Mouse (Mus musculus) kidney, adult 2 months (tissue): Measurements from ENCODE around the gene Prrc2c. TPM values are rescaled to one million over a fixed set of nuclear protein-coding genes. Genes with fewer than 3 reads are reported as not detected.

ENCODE experiments used
- DNase-seq: peaks from one replicate; pipeline ENCODE4 v3.0.0; 2021
- H3K27ac ChIP-seq: fragments of 200-500 bp; 2 replicates; pipeline ENCODE4 v1.5.1; 2012; ENCODE audit warnings: low read depth, low read length, control low read depth, inconsistent platforms; ENCODE audit not compliant: insufficient read depth
- H3K27me3 ChIP-seq: fragments of 200-500 bp; replicated peaks from 2 replicates; pipeline ENCODE4 v1.6.1; 2012; ENCODE audit warnings: mild to moderate bottlenecking, moderate library complexity, low read length, inconsistent platforms; ENCODE audit not compliant: control insufficient read depth, insufficient read depth
- H3K36me3 ChIP-seq: fragments of 200-500 bp; 2 replicates; pipeline ENCODE4 v1.6.1; 2012; ENCODE audit warnings: mild to moderate bottlenecking, moderate library complexity, low read length, inconsistent platforms; ENCODE audit not compliant: control insufficient read depth, insufficient read depth
- H3K4me1 ChIP-seq: fragments of 200-500 bp; 2 replicates; pipeline ENCODE4 v1.6.1; 2011; ENCODE audit warnings: low read length; ENCODE audit not compliant: control insufficient read depth, insufficient read depth
- H3K4me3 ChIP-seq: fragments of 200-500 bp; 2 replicates; pipeline ENCODE4 v1.5.1; 2011; ENCODE audit warnings: mild to moderate bottlenecking, low read depth, low read length, control low read depth; ENCODE audit not compliant: insufficient read depth
- CTCF ChIP-seq: fragments of 200-500 bp; conservative IDR thresholded peaks from 2 replicates; pipeline ENCODE4 v1.5.1; 2011; ENCODE audit warnings: low read depth, mild to moderate bottlenecking, control low read depth, low read length, moderate library complexity, mixed read lengths; ENCODE audit not compliant: insufficient read depth, insufficient read length
- POLR2A ChIP-seq: fragments of 200-500 bp; IDR thresholded peaks from one replicate; pipeline ENCODE4 v1.6.1; 2011; ENCODE audit warnings: low read depth, low read length, control low read depth
- WGBS: fragments of 180-500 bp; shearing (Covaris S2); methylation state at CpG from one replicate; pipeline ENCODE4 v1.1.7; 2018; 5-methylcytosine and 5-hydroxymethylcytosine counted together
- polyA plus RNA-seq: library from polyadenylated mRNA; depleted of rRNA; stranded (reverse); fragments of >200 nt; gene quantifications from 2 replicates; pipeline ENCODE4 v1.2.3, GENCODE M21; 2012

The Prrc2c gene
- polyA plus RNA-seq, 1 experiment = 26.7 TPM

DNA sequence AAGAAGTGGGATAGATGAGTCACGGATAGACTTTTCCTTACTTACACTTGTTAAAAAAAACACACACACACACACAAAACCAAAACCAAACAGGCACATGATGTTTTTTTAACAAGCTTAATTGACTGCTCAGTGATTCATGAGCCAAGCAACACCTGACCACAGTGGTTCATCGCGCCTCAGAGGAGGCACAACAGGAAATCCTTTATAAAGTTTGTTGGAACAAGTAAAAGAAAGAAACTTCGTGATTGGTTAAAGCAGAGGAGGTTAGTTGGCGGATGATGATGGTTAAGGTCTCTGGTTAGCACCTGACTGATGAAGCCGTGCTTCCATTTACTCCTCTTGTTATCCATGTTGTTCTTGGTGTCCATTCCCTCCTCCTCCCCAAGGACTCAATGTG, 11.7 kb upstream of the Prrc2c start:
- Histone ChIP-seq H3K27me3 (no peaks in the 10 kb centered on the region), H3K4me1 (no peaks in the 10 kb centered on the region), H3K4me3 (no peak overlapping the region), H3K36me3 (no peaks in the 10 kb centered on the region), H3K27ac (no peak overlapping the region)
- TF ChIP-seq CTCF (no peak), POLR2A (no peak)
- 70% methylated on average over 6 of the region's 6 CpGs for WGBS
- DNase-seq = no peak

DNA sequence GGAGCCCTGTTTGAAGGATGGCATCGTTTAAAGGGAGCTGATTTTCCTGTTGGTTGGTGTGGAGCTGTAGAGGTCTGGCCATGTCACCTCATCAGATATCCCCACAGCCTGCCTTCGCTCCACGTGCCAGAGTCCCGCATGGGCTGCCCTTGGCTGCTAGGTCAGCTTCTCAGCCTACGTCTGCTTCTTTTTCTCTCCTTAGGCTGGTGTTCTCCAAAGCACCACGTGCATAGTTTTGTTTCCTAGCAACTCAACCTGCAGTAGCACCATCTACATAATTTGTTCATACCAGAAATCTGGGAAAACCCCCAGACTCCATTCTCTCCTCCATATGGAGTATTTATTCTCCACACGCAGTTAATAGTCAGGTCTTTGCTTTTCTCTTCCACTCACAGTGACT, 9.3 kb upstream of the Prrc2c start:
- Histone ChIP-seq H3K36me3 (no peaks in the 10 kb centered on the region), H3K4me1 (no peaks in the 10 kb centered on the region), H3K4me3 (no peak overlapping the region), H3K27ac (no peak overlapping the region), H3K27me3 (no peaks in the 10 kb centered on the region)
- no peak for DNase-seq
- TF ChIP-seq CTCF (no peak), POLR2A (no peak)
- WGBS = 67% methylated on average over 7 of the region's 7 CpGs

DNA sequence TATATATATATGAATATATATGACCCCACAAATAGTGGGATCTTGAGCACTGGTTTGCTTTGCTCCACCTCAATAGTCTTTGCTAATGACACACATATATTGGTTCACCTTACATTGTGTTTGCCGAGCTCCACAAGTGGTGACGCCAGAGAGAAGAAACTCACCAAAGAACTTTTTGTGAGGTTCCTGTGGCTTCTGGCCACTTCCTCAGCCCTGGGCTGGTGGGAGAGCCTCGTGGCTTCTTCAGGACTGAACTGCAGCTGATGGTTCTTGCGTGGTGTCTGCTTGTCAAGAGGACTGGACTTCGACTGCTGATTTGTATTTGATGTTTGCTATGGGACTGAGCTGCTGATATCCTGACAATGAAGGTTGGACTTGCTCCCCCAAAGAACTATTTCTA, 8.4 kb upstream of the Prrc2c start:
- no peak for TF ChIP-seq POLR2A
- no peak for TF ChIP-seq CTCF
- H3K4me1 ChIP-seq = no peaks in the 10 kb centered on the region
- H3K27ac ChIP-seq = no peak overlapping the region
- no peak for DNase-seq
- no peaks in the 10 kb centered on the region for H3K27me3 ChIP-seq
- H3K4me3 ChIP-seq = no peak overlapping the region
- 81% methylated on average over 5 of the region's 5 CpGs for WGBS
- no peaks in the 10 kb centered on the region for H3K36me3 ChIP-seq

DNA sequence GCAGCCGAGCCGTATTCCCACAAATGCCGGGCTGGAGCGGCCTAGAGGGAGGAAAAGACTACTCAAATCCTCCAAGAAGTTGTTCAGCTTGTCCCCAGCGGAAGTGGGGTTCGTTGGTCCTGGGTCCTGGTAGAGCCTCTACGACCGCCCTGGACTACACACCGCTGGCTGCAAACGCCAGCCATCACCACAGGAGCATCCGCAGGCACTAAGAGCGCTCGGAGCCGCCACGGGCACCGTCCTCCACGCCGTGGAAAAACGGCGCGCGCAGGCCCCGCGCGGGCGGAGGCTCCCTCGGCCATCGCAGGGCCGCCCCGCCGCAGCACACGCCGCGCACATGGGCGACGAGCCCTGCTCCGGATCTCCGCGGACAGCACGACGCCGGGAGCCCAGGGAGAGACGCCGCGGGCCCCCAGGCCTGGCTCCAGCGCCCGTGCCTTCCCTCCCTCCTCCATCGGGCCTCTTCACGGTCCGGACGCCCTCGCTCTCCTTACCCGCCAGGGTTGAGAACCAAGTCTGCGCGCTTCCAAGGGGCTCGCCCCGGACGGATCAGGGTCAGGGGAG, 443 bp downstream of the Prrc2c start:
- peaks cover 19% of the 10 kb centered on the region for H3K4me1 ChIP-seq
- H3K27ac ChIP-seq = peak overlapping the region; percentile 89
- no peak for DNase-seq
- WGBS = 0% methylated on average over 58 of the region's 58 CpGs
- H3K27me3 ChIP-seq = no peaks in the 10 kb centered on the region
- H3K4me3 ChIP-seq = peak overlapping the region; percentile 98
- H3K36me3 ChIP-seq = no peaks in the 10 kb centered on the region
- TF ChIP-seq CTCF (no peak), POLR2A (no peak)

DNA sequence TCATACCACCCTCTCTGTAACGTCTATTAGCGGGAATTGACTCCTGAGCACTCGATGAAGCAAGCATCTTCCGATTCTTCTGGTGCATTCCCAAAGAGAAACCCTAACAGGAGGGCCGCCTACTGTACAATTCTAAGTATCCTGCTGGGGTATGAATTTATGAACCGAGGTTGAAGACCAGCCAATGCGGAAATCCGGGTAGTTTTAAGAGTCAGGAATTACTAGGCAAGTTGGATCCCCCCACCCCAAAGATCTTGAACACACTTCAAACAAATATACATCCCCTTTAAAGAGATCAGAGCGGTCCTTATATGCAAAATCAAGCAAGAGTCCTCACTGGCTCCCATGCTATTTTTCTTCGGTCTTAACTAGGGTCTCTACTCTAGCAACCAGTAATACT, 950 bp downstream of the Prrc2c start:
- under 1% methylated on average over 10 of the region's 10 CpGs for WGBS
- Histone ChIP-seq H3K27me3 (no peaks in the 10 kb centered on the region), H3K27ac (peak overlapping the region; percentile 89), H3K36me3 (no peaks in the 10 kb centered on the region), H3K4me1 (peaks cover 19% of the 10 kb centered on the region), H3K4me3 (peak overlapping the region; percentile 98)
- no peak for TF ChIP-seq CTCF
- TF ChIP-seq POLR2A = no peak
- peak; percentile 67 for DNase-seq

DNA sequence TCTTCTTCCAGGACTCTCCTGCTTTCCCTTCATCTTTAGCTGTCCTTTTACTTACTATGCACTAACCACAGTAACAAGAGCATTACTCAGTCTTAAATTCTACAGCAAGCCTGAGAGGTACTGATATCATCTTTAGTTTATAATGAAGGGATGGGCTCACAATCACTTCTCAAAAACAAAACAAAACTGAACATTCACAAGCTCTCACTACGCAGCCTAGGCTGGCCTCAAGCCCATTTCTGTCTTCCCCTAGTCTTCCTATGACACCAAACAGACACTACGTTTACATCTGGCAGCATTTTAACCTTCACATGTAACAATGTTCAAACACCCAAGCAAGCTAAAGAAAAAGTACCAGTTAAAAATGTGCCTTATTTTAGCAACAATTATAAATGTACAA, 1.9 kb downstream of the Prrc2c start:
- no peak for DNase-seq
- Histone ChIP-seq H3K27ac (no peak overlapping the region), H3K36me3 (no peaks in the 10 kb centered on the region), H3K4me1 (peaks cover 21% of the 10 kb centered on the region), H3K4me3 (no peak overlapping the region), H3K27me3 (no peaks in the 10 kb centered on the region)
- no peak for TF ChIP-seq CTCF
- no peak for TF ChIP-seq POLR2A
- WGBS = 10% methylated on average over 2 of the region's 2 CpGs

DNA sequence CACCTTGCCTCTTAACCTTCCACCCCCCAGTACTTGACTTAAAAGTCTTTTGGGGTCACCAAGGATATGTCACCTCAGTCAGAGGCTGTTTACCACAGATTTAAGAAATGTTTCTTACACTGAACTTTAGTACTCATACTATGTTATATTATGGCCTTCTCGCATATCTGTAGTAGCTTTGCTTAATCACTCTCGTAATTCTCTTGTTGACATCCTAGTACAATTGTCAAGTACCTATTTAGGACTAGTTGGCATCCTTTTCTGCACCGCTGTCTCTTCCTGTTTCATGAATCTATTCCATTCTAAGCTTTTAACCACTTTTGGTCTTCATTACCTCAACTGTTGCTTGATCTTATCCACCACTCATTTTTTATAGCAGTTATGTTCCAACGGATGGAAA, 5.3 kb downstream of the Prrc2c start:
- TF ChIP-seq CTCF (no peak), POLR2A (no peak)
- WGBS = 55% methylated on average over 4 of the region's 4 CpGs
- H3K36me3 ChIP-seq = no peaks in the 10 kb centered on the region

More for the DNA sequence above, 5.3 kb downstream of the Prrc2c start:
- DNase-seq = no peak
- H3K27me3 ChIP-seq = no peaks in the 10 kb centered on the region
- peaks cover 33% of the 10 kb centered on the region for H3K4me1 ChIP-seq
- H3K27ac ChIP-seq = no peak overlapping the region
- H3K4me3 ChIP-seq = no peak overlapping the region
